Mouse (Mus musculus): ENCODE measurements at regions not wholly inside any gene's neighbourhood (a gene's known extent, or its start where the extent isn't known, plus 50 kb on each side); places are given as distances from the start of the nearest gene placed in this dataset.

DNA sequence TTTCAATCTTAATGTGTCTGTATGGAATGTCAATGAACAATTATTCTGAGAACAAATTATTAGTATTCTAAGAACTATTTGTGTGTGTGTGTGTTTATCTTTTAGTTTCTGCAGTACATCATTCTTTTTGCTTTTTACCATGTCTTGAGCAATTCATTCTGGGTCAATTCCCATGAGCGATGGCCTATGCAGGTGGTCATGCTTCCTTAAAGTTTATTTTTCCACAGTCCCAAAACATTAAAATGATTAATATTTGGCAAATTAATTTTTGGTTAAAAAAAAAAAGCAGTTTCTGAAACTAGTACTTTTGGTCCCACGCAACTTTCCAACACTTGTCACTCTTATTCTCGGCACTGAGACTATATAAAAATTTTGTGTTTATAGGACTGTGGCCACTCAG lies 416.8 kb upstream of the Rgmb start:
- no peak for DNase-seq (ENCODE audit: low spot score in 2 of 2)

DNA sequence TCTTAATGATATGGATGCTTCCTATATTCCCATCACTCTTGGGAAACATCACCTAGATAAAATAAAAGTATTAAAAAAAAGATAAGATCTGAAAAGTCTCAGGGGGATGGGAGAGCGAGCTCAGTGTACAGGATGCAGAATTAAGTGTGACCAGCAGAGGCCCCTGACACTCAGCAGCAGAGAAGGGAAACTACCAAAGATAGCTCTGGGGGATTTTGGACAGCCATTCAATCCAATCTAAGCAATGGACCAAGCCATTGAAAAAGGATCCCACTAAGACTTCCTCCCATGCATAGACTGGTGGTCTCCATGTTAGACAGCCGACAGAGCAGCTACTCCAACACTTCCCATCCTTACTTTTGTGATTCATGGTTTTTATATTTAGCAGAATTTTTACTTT lies 390.4 kb upstream of the Rgmb start:
- DNase-seq (ENCODE audit: low spot score in 2 of 2), result no peak

DNA sequence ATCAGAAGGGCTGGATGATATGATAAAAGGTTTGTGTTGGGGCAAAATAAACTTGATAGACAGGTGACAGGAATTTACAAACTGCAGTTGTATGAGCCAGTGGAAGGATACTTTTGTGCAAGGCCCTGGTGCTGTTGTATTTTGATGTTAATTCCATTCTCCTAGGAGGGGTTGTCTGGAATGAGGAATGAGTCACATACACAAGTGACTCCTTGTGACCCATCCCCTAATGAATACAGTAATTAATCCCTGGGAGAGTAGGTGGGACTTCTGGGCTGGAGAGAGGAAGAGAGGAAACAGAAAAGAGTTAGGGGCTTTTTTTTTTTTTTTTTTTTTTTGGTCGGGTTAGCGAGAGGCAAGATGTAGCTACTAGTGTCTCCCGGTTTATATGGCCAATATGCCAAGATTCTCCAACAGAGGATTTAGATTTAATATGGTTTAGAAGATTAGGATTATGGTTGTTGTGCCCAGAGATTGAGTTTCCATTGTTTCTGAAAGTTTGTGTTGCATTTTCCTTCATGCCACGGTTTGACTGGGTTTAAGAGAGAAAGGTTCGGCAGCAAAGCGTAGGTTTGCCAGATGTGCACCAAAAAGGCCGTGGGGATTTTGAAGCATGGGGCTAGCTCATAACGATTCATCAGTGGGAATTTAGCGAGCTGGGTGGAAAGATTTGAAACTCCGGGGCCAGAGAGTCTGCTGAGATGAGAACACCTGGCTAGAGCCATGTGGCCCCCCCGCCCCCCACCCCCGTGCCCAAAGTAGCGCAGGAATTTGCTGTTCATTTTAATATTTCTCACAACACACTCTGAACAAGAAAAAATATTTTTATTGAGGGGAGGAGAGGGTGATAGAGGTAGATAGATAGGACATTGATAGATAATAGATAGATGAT lies 389.1 kb upstream of the Rgmb start:
- no peak for DNase-seq (ENCODE audit: low spot score in 2 of 2)

DNA sequence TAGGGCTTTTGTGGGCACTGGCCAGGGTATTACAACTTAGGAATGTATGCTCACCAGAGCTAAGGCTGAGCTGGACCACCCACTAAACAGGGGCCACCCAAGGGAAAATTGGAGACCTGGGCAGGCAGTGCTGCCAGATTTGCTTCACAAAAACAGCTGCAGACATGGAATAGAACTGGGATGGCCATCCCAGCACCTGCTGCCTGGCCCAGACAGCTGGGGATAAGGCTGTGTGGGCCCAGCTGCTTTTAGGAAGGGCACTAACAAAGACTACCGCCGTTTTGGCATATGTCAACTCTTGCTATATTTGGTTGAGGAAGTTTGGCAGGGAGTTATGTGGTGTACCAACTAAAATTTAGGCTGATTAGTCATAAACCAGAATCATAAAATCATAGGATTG lies 387.8 kb upstream of the Rgmb start:
- no peak for DNase-seq (ENCODE audit: low spot score in 2 of 2)

DNA sequence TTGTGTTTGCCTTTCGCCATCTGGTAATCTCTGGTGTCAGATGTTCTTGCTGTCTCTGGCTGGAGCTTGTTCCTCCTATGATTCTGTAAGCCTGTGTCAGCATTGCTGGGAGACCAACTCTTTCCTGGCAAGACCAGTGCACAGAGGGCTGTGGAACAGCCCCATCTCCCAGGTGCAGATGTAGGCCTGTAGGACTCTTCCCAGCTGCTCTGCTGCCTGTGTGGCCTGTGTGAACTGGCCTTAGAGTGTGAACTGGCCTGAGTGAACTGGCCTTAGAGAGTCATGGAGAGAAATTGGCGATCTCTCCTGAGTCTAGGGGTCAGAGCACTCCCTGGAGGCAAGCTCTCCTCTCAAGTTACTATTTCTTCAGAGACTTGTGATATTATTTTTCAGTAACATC lies 386.0 kb upstream of the Rgmb start:
- DNase-seq (ENCODE audit: low spot score in 2 of 2), result no peak

DNA sequence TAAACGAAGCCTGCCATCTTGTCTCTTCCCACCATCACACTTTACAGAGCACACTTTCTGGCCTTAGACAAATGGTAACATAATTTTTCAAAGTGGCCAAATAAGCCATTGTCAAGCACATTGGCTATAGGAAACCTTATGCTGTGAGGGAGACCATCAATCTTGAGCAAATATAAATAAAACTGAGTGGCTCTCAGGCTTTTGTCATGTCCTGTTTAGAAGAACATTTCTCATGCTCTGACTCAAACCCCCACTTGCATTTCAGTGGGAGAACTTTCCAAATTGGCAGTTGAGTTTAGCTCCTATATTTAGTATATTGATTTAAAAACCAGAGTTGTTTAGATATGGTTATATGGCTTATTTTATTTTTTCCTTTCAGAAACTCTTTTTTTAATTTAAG lies 362.8 kb upstream of the Rgmb start:
- no peak for DNase-seq (ENCODE audit: low spot score in 2 of 2)

DNA sequence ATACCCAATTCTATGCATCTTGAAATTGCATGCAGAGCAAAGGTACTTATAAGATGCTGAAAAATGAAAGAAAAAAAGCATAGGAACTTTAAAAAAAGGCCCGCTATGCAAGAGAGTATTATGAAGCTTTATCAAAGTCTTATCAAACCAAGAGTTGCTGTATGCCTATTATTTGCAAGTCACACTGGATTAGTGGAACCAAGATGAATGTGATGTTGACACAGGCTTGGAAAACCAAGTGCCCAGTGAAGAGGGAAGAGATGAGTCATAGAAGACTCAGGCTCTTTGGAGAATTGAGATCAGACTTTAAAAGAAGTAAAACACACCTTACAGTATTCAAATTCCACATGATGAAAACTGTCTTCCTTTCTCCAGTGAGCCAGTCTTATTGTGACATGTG lies 350.0 kb upstream of the Rgmb start:
- no peak for DNase-seq (ENCODE audit: low spot score in 2 of 2)

DNA sequence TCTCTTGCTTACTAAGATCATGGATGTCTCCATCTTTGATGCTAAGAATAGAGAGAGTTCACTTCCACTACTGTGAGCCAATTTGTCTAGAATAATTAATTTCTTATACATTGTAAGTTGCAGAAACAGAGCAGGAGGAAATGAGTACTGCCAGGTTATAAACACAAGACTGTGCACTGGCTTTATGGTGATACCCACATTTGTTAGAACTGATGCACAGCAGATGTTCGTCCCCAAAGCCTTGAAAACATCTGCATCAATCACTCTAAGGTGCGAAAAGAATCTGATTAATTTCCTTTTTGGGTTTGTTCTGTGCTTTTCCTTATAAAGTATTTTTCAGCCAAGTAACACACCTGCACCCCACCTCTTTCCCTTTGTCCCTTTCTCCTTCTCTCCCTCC lies 347.3 kb upstream of the Rgmb start:
- no peak for DNase-seq (ENCODE audit: low spot score in 2 of 2)

DNA sequence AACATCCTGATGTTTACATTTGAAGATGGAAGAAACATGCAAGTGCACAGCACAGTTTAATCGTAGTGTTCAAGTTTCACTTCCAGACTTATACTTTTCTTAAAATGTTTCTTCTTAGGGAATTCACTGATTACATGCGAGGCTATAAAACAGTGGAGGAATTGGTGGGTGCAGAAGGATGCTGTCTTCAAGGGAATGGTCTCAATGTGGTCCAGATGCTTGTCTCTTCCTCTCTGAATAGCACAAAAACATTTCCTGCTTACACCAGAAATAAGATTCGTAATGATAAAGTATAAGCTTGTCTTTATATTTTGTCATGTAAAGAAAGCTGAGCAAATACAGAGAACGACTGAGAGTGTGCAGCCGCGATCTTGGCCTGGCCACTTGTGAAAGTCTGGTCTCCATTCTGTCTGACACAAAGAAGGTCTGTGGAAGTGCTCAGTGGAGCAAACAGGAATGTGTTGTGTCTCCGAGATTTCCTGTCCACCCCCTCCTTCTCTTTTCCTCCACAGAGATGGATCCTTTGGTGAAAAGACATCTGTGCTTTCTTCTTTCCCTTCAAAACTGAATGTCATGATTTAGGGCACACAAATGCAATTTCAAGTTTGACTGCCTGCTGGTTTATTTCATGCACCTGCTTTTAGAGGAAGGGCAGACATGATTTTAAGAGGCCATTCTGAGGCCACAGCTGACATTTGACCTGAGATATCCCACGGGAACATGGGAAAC lies 346.1 kb upstream of the Rgmb start:
- peak; percentile 21 to 23 for DNase-seq (ENCODE audit: low spot score in 2 of 2)

DNA sequence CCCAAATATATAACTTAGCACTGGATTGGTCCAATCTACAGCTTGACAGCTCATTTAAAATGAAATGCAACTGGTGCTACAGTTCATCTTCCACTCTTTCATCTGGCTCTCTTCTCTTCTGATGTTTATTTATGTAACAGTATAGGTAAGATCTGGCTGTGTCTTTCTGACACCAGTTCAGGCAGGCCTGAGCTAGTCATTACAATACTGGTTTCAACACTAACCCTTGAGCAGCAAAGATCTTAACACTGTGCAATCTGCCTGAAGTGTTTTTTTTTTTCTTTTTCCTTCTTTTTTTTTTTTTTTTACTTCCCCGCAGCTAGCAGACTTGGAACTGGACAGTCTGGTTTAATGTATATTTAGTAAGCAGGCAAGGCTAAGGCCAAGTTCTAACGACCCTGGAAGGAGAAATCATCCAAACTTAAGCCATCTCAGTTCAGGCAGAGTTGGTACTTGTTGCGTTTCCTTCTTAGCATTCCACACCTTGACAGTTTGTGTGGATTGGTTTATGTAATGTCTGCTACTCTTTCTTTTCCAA lies 342.8 kb upstream of the Rgmb start:
- DNase-seq (ENCODE audit: low spot score in 2 of 2), result no peak

DNA sequence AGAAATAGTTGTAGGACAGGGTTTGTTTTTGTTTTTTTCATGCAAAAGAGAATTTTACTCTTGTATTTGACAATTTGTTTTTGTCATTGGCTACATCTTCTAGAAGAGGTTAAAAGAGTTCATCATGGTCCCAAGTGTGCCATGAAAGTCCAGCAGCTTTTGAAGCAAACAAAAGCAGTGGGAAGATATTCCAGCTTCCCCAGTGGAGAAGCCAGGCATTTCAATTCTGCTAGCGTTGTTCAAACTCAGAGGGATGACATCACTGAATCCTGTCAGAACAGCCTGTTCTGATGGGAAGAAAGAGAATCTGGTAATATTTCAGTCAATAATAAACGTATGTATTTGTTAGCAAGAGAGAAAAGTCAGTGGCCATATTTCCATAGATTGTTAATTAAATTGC lies 335.9 kb upstream of the Rgmb start:
- no peak for DNase-seq (ENCODE audit: low spot score in 2 of 2)

DNA sequence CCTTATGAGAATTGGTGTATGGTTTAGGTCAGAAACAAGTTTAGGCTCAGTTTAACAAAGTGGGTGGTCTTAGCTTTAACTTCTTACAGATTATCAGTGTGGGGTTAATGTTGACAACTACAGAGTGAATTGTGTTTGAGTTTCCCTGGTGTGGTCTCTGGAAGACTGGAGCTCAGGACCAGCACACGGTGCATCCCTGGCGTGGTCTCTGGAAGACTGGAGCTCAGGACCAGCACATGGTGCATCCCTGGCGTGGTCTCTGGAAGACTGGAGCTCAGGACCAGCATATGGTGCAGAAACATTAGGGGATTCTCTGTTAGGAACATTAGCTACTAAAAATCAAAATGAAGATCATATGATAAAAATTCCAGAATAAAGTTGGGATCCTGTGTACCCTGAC lies 327.3 kb upstream of the Rgmb start:
- DNase-seq (ENCODE audit: low spot score in 2 of 2), result no peak

DNA sequence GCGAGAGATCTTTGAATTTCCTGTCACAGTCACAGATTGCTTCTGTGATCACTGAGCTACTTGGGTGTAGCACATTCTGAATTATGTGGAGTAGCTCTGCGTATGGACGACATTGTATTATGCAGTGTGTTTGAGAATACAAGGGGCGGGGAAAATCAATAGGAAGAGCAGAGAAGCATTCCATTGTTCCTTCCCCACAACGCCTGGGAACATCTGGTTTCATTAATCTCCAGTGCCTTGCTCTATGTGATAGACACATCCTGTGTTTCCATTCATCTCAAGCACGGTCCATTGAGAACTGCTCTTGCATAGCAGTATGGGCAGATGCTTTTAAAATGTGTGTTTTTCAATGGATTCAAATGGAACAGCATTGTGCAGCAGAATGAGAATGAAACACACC lies 326.9 kb upstream of the Rgmb start:
- no peak for DNase-seq (ENCODE audit: low spot score in 2 of 2)

DNA sequence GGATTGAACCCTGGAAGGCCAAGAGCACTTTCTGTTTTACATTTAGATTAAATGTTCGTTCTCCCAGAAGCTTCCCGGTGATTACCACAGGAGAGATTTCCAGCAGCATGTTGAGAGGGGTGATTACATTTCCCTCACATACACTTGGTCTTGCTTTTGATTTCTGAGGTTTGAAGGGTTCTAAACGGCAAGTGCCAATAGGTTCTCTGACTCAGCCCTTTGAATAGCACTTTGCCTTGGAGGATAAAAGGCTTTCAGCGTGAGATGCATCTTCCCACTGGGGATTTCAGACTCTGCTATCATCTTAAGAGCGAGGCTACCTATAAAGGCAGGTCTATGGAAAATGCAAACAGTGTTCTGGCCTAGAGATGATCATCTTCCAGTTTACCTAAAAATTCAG lies 326.3 kb upstream of the Rgmb start:
- DNase-seq (ENCODE audit: low spot score in 2 of 2), result no peak

DNA sequence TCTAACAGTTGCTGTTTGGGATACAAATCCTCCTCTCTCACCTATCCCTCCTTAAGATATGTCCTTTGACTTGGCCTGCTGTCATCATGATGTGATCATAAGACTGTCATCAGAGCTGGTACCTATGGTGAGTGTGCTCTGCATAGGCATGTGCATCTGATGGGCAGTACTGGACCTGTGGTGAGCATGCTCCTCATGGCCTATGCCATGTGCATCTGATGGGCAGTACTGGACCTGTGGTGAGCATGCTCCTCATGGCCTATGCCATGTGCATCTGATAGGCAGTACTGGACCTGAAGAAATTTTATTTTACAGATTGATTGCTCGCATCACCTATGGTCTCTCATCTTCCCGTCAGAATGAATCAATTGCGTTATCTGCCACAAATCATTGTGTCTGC lies 325.8 kb upstream of the Rgmb start:
- DNase-seq (ENCODE audit: low spot score in 2 of 2), result no peak

DNA sequence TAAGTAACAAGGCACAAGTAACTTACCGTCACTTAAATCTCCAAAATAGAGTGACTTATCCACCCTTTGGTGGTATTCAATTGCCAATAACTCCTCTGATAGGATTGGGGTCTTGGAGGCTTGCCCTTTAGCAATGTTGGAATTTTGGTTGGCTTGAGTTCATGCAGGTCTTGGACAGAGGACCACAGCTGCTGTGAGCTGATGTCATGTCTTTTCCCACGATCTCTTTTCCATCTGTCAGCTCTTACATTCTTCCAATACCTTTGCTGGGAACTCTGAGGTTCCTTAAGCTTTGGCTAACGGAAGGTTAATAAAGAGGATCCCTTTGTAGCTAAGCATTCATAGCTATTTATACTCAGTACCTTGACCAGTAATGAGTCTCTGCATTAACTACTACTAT lies 324.7 kb upstream of the Rgmb start:
- no peak for DNase-seq (ENCODE audit: low spot score in 2 of 2)
